Comparison of ENCODE assay signal across 8 mouse cellular contexts in the genomic region with DNA sequence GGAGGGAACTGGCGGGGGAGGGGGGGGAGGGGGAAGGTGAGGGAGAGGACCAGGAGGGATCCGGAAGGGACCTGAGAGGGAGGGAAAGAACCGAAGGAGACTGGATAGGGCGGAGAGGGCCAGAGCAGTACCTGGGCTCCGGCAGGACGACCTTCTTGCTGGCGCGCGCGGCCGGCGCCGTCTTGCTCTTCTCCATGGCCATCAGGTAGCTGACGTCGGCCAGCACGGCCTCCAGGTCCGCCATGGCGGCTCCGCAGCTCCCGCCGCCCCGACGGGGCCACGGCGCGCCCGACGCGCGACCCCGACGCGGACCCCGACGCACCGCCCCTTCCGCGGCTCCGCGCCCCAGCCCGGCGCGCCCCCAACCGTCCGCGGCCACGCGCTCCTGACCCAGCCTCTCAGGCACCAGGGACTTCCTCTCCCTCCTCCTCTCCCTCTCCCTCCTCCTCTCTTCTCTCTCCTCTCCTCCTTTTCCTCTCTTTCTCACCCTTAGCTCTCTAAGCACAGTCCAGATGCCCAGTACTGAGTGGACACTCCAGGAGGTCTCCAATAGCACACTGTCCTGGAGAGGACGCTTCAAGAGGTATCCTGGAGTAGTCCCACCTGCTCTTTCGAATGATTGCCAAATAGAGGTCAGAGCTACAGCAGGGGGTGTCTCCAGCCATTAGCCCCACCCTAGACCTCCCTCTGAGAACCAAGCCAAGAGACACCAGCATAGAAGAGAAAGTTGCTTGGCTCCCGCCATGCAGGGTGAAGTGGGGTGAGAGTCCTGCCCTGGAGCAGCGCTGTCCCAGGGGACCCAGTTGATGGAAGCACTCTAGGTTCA. TPM values are rescaled to one million over a fixed set of nuclear protein-coding genes. Genes with fewer than 3 reads are reported as not detected.
A peak's percentile ranks its signal among the peaks of the same experiment; 100 is the strongest.
DNase-seq lines count a peak whose midpoint lies in the region; ATAC-seq and TF ChIP-seq lines count a peak whose summit lies in the region.

Grk3 (minus strand) TSS at position 556 of the 826 bp plus-strand sequence.

- H3K36me3 ChIP-seq in intestine, postnatal 0 days (ENCODE audit: control insufficient read depth, insufficient read depth) = no peaks in the 10 kb centered on the region
- H3K36me3 ChIP-seq in limb, embryonic 10.5 days = no peaks in the 10 kb centered on the region

- peak within 1 kb of the TSS; percentile 81 for H3K4me2 ChIP-seq in intestine, postnatal 0 days (replicated peaks; ENCODE audit: low read depth)

- peak within 1 kb of the TSS; percentile 62 for H3K9ac ChIP-seq in intestine, postnatal 0 days (ENCODE audit: low read depth, low read length)

- no peaks in the 10 kb centered on the region for H3K27me3 ChIP-seq in intestine, postnatal 0 days (replicated peaks; ENCODE audit: control insufficient read depth, insufficient read depth, low read length)
- peaks cover 47% of the 10 kb centered on the region for H3K27me3 ChIP-seq in limb, embryonic 10.5 days (ENCODE audit: low read depth, poor library complexity, severe bottlenecking)

- ATAC-seq in intestine, postnatal 0 days = peak; percentile 80
- peak; percentile 35; the same call in 1 of the 2 replicates for ATAC-seq in megakaryocyte-erythroid progenitor cell, adult 5-6 weeks (replicated peaks; ENCODE audit: low FRiP score, low TSS enrichment, poor library complexity, severe bottlenecking)

- H3K27ac ChIP-seq in intestine, postnatal 0 days (ENCODE audit: low read depth, low read length) = peak within 1 kb of the TSS; percentile 60
- peak within 1 kb of the TSS; percentile 84 for H3K27ac ChIP-seq in limb, embryonic 10.5 days

- no peaks in the 10 kb centered on the region; the same call in 1 of the 2 replicates for H3K4me1 ChIP-seq in intestine, postnatal 0 days (replicated peaks; ENCODE audit: control insufficient read depth, insufficient read depth, low read length)
- peaks cover 23% of the 10 kb centered on the region for H3K4me1 ChIP-seq in limb, embryonic 10.5 days

- no peaks in the 10 kb centered on the region for H3K9me3 ChIP-seq in intestine, postnatal 0 days (ENCODE audit: control insufficient read depth)
- H3K9me3 ChIP-seq in limb, embryonic 10.5 days (replicated peaks) = no peaks in the 10 kb centered on the region

- WGBS in intestine, postnatal 0 days = 10% methylated on average over 13 of the region's 52 CpGs
- 3% methylated on average over 48 of the region's 52 CpGs for WGBS in limb, embryonic 10.5 days

- 0 out of 2 replicates have a peak, but pooled peaks have one; percentile 3 for TF ChIP-seq CTCF in intestine, postnatal 0 days (IDR thresholded peaks at IDR 0.05; ENCODE audit: low read depth)

- peak; percentile 61 to 69 for DNase-seq in adrenal gland, postnatal 36 days
- DNase-seq in embryo, embryonic 10.5 days (ENCODE audit: low spot score) = peak; percentile 72
- DNase-seq in heart, adult 11 months = peak; percentile 97
- DNase-seq in limb, embryonic 10.5 days (ENCODE audit: low spot score) = peak; percentile 75
- peak; percentile 70 for DNase-seq in right cerebral cortex, postnatal 4 days
- no peak for DNase-seq in adipocyte (ENCODE audit: low spot score)

- peak within 1 kb of the TSS; percentile 68 for H3K4me3 ChIP-seq in intestine, postnatal 0 days (ENCODE audit: low read depth, low read length)
- H3K4me3 ChIP-seq in limb, embryonic 10.5 days = peak within 1 kb of the TSS; percentile 71

RNA-seq across cellular contexts. Expression of gene Grk3, which starts in this region (rescaled TPM):
- total RNA-seq in adrenal gland, postnatal 36 days (2021) = 10 to 100 TPM; 14.3 to 14.9 TPM
- polyA plus RNA-seq in intestine, postnatal 0 days (2015; fragmentation: Nextera tagmentation; extraction: Ambion mirVana) = 2.9 and 4.4 TPM in 2 replicates
- 3.9 and 7.4 TPM in 2 replicates for polyA plus RNA-seq in limb, embryonic 10.5 days (2016; fragmentation: Nextera tagmentation; extraction: Ambion mirVana)
- total RNA-seq in megakaryocyte-erythroid progenitor cell, adult 5-6 weeks (2014; fragmentation: Nextera tagmentation) = 9.7 and 25.0 TPM in 2 replicates
- total RNA-seq in megakaryocyte-erythroid progenitor cell, adult 5-6 weeks (2017) = 11.7 and 18.7 TPM in 2 replicates
